Mouse (Mus musculus): ENCODE data around the gene Cryzl2.

The Cryzl2 gene

DNA sequence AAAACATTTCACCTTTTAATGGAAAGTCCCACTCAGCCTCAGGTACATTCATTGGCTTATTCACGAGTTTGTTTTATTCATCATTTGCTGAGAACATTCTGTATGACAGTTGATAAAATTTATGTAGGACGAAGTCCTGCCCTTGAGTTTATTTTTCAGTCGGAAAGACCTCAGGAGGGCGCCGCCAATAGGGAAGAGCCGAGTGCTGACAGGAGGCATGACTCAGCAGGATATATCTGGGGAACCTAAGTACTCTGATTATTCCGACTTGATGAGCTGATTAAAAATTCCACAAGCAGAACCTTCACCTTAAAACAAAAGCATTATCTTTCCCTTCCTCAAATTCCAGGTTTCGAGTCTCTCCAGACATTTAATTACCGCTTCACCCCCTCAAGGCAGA, 21.7 kb downstream of the Cryzl2 start:
- no peak for DNase-seq

GRCm38 (mm10) chr1:157480901-157481300, 22.5 kb downstream of the Cryzl2 start:
- no peak for DNase-seq

DNA sequence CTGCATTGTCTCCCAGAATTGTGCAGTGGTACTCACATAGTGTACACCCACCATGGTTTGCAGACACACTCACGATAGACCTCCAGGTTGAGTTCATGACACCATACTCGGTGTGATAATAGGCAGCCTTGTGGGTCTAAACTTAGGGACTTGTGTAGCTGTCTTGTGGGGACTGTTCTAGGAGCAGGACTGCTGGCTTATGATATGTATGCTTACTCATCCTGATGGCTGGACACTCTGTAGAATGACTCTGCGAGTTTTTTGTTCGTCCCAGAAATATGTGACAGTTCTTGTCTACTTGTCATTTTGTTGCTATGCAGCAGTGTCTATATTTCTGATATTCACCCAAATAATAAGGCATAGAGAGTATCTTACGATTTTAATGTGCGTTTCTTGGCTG, 23.3 kb downstream of the Cryzl2 start:
- DNase-seq = no peak

DNA sequence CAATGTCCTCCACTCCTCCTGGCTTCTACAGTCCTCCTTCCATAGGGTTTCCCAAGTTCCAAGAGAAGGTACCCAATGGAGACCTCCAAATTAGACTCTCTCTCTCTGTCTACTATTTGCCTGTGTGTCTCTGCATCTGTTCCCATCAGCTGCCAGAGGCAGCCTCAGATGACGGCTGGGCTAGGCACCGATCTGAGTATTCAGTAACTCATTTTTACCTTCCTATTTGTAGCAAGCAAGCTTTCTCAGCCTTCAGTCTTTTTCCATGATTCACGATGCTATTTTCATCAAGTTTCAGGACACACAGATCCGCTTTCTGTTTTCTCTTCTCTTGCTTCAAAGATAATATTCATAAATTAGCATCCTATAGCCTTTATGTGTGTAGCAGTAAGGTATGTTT, 25.8 kb downstream of the Cryzl2 start:
- DNase-seq = no peak

DNA sequence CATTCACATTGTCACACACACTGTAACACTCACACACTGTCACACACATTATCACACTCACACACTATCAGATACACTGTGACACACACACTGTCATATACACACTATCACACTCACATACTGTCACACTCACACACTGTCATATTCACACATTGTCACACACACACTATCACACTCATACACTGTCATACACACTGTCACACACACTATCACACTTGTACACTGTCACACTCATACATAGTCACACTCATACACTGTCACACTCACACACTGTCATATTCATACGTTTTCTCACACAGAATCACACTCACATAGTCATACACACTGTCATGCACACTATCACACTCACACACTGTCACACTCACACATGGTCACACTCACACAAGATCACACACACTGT, 42.3 kb downstream of the Cryzl2 start:
- DNase-seq = no peak

DNA sequence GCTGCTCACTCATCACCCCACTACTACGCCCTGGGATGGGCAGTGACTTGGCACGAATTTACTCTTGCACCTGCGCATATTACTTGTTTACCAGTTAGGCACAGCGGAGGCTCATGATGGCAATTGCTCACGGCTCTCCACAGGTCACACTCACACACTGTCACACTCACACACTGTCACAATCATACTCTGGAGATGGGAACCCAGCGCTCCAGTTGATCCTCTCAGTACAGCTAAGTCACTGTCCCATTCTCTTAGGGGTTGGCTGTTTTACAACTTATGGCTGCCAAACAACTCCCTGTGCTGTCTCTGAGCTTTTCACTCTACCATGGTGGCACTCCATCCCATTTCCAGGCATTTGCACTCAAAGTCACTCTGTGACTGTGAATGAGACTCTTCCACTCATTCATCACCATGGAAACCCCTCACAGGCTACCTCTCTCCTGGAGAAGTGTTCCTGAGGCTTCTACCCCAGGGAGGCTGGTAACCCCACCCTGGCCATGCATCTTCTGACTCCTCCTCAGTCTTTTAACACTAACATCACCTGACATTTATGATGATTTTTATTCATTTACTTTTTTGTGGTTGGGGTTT, 43.1 kb downstream of the Cryzl2 start:
- DNase-seq = no peak

DNA sequence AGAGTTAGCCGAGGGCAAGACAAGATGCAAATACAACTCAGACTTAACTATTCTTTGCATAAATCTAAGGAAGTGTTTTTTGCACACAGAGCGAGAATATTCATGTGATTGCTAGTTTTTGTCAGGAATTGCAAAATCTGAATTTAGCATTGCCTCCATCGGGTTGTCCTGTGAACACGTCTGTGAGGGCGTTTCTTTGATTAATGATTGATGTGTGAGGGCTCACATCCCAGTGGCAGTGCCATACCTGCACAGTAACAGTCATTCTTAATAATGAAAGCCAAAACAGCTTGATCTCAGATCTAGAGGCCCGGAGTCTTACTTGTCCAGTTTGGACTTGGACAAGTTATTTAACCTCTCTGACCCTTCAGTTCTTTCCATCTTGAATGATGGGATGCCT, 44.7 kb downstream of the Cryzl2 start:
- no peak for DNase-seq

DNA sequence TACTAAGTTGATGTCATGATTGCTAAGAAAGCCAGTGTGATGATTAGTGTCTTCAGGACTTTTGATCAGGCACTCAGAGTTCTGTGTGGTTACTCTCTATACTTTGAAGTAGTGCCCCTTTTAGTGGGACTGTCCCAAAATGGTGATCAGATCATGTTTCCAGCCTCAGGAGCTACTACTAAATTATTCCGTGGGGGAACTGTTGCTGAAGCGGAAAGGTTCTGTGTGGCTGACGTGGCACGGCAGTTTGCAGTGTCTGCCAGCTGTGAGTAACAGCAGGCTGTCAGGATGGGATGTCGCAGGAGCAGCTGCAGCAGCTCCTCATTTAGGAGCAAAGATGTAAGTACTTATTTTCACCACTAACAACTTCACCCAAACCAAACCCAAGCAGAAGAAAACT, 48.1 kb downstream of the Cryzl2 start, which contains the start of gene Sec16b:
Gene Sec16b (plus strand): TSS at position 207 of the 400 bp plus-strand sequence.
- no peak for DNase-seq

DNA sequence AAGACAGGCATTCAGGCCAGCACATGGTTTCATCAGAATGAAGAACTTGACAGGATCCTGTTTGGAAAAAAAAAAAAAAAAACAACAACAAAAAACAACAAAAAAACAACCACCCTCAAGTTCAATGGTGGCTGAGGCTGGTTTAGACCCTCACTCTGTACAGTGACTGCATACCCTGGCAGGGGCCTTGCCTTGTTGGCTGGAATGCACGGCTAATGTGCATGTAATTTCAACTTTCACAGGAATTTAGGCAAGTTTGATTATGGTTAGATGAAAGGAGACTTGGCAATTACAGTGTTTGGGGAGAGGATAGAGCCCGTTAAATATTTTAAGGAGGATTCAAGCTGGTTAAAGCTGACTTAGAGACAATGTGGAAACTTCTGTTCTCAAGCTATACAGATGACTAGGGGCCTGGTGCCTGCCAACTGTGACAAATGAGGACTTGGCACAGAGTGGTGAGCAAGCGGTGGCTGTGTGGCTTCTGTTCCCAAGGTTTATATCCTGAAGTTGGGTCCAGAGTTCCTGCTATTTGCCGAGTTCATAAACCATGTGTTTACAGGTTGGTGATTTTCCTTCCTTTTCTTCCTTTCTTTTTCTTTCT, 48.7 kb downstream of the Cryzl2 start:
- no peak for DNase-seq

GRCm38 (mm10) chr1:157507814-157508213, 49.4 kb downstream of the Cryzl2 start:
- DNase-seq = no peak

GRCm38 (mm10) chr1:157512690-157513448, 54.5 kb downstream of the Cryzl2 start:
- no peak for DNase-seq

- no peak for DNase-seq
Measured at GRCm38 (mm10) chr1:157513559-157513958, 55.2 kb downstream of the Cryzl2 start.

DNA sequence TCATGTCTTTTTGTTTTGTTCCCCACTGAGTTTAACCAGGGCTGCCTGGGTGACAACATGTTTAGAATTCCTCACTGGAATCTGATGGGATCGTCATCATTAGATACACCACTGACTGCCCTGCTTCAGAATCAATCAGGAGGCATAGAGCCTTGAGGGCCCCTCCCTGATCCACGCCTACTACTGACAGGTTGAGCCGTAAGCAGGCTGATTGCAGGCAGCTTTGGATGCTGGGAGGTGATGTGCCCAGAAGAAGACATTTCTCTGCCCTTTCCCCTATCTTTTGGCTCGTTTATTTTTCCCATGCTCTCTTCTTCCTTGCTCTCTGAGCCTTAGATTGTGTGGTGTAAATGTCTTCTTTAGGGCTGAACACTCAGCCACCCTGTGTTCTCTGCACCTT, 55.9 kb downstream of the Cryzl2 start:
- DNase-seq = no peak

DNA sequence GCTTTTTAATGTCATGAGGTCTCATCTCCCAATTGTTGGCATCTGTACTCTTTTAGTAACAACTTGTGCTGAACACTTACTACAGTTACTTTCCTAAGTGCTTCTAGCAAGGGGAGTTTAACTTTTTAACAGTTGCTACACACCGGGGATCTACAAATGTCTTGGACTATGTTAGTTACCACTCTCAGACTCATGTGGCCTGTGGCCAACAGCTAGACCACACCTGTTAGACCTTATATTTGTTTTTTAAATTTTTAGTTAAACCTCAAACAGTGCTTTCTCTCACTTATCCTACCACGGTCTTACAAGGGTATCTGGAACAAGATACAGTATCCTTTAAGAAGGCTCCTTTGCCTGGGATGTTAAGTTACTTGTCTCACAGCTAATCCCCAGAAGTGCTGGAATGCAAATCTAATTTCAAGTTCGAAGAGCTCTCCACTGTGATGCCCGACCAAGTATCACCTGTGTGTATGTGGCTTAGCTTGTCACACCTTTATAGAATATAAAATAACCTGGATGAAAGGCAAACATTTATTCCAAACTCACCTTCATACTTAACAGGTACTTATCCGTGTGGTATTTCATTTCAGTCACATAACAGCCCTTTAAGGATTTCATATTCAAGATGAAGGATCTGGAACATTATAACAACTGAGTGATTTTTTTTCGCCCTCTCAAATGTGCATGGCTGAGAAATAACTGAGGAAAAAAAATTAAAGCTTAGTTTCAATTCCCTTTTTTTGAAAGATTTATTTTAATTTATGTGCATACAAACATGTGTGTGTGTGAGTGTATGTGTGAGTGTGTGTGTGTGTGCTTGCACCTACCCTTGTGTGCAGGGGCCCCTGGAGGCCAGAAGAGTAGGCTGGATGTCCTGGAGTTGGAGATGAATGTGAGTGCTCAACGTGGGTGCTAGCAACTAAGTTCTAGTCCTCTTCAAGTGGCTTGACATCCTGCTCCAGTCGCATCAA, 58.7 kb downstream of the Cryzl2 start:
- DNase-seq = no peak

DNA sequence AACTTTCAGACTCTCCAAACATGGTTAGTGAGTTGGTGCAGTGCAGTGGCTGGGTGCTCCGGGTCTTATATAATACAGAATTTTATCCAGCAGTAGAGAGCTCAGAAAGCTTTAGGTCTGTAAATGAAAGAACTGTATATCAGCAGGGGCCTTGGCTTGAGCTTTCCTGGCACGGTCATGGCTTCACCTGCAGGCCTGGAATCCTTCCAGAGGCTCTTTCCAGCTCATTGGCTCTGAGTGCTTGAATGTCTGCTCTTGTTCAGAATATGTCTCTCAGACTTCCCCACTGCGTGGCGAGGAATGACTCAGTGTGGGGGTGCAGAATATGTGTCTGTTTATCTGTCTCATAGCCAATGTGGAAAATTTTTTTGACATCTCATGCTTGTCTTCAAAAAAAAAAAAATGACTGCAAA, 59.7 kb downstream of the Cryzl2 start:
- no peak for DNase-seq

DNA sequence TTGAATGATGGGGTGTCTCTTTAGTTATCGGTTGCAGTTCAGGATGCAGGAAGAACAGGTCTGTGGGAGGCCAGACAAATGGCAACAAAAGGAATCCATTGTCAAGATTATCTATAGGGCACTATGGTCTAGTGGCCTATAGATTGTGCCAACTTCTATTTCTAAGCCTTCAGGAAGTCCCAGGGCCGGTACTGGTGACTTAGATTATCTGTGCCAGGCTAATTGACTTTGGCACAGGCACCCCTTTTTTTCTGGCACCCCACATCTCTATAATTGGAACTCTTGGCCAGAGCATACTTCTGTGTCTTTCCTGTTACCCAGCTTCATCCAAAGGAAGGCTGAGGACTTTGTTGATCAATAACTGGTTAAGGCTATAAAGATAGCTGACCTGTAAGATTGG, 61.0 kb downstream of the Cryzl2 start:
- no peak for DNase-seq

GRCm38 (mm10) chr1:157522322-157522721, 63.9 kb downstream of the Cryzl2 start:
- DNase-seq = no peak

DNA sequence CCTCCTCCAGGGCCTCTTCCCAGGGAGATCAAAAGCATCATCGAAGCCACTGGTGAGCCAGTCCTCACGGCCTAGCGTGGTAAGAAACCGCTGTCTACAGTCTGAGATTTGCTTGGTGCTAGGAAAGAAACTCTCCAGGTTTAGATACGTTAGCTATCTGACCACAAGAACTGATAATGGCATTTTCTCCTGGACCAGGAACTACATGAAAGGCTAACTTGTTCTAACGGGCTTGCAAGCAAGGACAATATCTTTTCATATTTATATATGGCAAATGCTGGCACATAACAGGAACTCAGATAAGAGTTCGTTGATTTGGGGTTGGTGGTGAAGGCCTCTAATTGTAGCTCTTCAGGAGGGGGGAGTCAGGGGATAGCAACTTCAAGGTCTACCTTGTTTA, 66.4 kb downstream of the Cryzl2 start:
- no peak for DNase-seq

- no peak for DNase-seq
Measured at GRCm38 (mm10) chr1:157525692-157526354, 67.4 kb downstream of the Cryzl2 start.

DNA sequence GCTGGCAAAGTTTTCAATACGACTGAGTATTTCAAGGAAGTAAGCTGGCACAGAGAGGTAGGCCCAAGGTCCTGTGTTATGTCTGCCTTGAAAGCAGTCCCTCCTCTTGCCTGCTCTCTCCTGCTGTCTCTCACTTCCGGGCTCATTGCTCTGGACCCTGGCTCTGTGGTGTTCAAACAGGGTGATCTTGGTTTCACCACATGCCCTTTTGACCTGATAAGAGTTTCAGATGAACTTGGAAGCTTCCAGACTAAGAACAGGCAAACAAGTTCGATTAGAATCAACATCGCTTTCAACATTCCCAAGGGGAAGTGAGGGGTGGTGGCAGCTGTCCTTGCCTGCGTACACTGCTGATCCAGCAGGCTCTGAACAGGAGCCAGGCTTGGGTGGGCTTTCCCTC, 68.2 kb downstream of the Cryzl2 start:
- no peak for DNase-seq

DNA sequence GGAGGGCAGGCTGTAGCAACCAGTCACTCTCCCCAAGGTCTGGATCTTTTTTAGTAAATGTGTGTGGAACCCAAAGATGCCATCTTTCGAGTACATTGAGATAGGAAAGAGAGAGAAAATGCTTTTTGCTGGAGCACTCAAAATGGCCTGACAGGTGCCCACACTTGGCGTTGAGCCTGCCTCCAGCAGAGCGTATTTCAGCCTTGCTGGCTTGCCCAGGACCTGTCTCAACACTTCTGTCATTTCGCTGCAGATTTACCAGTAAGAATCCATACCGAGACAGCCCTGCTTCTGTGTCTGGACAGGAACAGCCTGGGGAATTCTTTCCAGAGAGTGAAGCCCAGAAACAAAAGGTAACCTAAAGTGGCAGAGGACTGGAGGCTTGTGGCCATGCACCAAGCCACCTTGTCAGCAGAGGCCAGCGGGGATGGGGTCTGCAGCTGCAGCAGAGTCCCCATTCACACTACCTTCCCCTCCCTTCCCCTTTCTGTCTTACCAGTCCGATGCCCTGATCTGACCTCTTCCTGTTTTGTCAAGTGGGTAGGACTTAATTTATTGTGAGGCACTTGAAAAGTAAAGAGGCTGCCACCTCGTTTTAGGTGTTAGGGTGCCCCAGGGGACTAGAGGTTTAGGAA, 74.6 kb downstream of the Cryzl2 start:
- DNase-seq = no peak

DNA sequence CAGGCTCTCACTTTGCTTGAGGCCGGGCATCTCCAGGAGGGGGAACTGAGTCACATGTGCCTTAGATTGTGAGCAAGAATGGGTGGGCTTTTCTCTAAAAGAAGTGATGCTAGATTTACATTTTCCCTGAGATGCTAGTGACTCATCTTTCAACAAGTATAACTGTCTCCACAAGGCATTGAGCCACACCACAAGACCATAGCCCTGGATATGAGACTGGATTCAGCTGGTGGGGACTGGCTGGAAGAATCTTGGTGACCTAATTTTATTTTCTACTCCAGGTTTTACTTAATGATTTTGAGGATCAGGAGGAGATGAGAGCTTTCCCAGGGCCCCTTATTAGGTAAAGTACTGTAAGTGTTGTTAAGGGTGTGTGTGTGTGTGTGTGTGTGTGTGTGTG, 77.2 kb downstream of the Cryzl2 start:
- DNase-seq = no peak

All from thymus, postnatal 36 days (tissue).